Mouse (Mus musculus) mesoderm, embryonic 11.5 days (tissue): Measurements from ENCODE around the gene Mfsd12.

Experiments used
- DNase-seq: peaks from one replicate; pipeline ENCODE4 v3.0.0-alpha.2; 2012; ENCODE audit warnings: low read depth, low spot score

Gene Mfsd12

GRCm38 (mm10) chr10:81356991-81357844, at the start of gene Mfsd12:
TSS of gene Mfsd12 (plus strand) at chr10:81357491.
- DNase-seq = peak; percentile 90

DNA sequence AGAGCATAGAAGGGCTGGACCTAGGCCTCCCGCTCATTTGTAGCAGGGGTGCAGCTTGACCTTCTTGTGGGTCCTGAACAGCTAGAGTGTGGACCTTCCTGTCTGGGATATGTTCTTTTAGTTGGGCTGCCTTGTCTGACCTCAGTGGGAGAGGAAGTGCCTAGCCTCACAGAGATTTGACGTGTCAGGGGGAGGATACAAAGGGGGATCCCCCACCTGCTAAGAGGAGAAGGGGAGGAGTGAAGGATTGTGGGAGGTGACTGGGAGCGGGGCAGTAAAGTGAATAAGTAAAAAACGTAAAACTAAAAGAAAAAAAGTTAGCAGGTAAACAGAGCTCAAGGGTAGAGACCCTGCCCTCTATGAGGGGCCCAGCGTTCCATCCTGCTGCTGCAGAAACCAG, 47.7 kb upstream of the Mfsd12 start:
- DNase-seq = no peak

DNA sequence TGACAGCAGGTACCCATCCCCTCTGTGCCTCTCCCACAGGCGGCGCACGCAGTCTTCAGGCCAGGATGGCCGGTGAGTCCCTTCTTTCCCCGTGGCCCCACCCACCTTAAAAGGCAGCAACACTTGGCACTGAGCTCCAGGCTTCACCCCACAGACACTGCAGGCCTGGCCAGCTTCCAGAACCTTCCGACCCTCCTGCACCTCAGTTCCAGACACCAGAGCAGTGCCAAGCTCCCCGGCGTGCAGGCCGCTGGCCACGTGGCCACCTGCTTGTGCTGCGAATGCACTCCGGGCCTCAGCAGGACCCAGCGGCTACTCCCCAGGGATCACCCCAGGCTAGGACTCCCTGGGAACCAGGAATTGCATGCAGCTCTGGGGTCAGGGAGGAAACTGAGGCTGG, 43.7 kb upstream of the Mfsd12 start:
- DNase-seq = no peak

DNA sequence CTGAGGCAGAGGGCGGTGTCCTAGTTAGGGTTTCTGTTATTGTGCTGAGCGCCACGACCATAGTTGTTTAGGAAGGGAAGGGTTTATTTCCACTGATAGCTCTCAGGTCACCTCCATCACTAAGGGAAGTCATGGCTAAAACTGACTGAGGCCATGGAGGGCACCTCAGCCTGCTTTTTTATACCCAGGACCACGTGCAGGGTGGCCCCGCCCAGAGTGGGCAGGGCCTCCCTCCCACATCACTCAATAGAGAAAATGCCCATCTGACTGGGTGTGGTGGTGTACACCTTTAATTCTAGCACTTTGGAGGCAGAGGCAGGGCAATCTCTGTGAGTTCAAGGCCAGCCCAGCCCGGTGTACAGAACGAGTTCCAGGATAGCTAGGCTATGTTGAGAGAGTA, 43.1 kb upstream of the Mfsd12 start:
- DNase-seq = no peak

GRCm38 (mm10) chr10:81315587-81315986, 41.7 kb upstream of the Mfsd12 start:
- no peak for DNase-seq

GRCm38 (mm10) chr10:81316338-81317060, 40.8 kb upstream of the Mfsd12 start:
- DNase-seq = no peak

DNA sequence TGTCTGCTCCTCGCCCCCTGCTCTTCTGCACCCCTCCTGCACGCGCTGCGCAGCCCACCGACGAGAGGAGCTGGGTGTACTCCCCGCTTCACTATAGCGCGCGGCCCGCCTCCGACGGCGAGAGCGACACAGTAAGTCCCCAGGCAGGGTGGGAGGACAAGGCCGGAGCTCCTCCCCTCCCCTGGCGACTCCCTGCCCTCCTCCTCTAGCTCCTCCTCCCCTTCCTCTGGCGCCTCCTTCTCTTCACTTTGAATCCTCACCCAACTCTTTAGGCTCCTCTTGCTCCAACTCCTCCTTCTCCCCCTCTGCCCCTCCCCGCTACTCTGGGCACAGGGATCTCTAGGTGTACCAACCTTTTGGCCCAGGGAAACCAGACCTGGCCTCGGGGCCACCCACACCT, 40.0 kb upstream of the Mfsd12 start:
- peak; percentile 40 for DNase-seq

GRCm38 (mm10) chr10:81318589-81319329, 38.5 kb upstream of the Mfsd12 start:
- no peak for DNase-seq

- DNase-seq = no peak
Observed at GRCm38 (mm10) chr10:81319330-81319699, 38.0 kb upstream of the Mfsd12 start.

DNA sequence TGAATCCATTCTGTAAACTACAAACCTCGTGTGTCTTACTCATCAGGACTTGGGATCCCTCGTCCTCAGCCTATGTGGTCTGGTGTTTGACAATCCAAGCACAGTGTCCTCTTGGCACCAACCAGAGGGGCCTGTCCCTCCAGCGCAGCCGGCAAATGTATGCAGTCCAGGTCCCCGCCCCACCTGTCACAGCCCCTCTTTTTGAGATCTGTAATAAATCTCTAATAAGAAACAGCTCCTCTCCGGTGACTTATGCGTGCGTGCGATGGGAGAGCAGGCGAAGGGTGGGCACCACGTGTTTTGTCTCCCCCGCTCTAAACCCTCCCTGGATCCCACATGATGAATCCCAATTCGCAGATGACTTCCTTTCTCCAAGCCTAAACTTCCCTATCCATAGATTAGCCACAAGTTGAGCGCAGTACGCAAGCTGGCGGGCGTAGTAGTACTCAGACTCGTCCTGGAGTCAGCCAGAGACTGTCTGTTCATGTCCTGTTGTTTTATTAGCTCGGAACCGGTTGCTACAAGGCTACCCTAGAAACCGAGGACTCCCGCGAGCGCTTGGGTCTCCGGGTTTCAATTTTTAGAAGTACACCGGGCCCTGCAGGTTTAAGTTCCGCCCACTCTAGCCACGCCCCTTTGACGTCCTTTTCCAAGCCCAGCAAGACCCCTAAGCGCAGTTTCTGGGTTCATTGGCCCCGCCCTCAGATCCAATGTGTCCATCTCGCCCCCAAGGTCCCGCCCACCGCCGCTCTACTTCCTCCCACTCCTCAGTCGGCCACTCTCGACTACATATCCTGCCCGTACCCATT, 37.3 kb upstream of the Mfsd12 start:
- DNase-seq = peak; percentile 98

DNA sequence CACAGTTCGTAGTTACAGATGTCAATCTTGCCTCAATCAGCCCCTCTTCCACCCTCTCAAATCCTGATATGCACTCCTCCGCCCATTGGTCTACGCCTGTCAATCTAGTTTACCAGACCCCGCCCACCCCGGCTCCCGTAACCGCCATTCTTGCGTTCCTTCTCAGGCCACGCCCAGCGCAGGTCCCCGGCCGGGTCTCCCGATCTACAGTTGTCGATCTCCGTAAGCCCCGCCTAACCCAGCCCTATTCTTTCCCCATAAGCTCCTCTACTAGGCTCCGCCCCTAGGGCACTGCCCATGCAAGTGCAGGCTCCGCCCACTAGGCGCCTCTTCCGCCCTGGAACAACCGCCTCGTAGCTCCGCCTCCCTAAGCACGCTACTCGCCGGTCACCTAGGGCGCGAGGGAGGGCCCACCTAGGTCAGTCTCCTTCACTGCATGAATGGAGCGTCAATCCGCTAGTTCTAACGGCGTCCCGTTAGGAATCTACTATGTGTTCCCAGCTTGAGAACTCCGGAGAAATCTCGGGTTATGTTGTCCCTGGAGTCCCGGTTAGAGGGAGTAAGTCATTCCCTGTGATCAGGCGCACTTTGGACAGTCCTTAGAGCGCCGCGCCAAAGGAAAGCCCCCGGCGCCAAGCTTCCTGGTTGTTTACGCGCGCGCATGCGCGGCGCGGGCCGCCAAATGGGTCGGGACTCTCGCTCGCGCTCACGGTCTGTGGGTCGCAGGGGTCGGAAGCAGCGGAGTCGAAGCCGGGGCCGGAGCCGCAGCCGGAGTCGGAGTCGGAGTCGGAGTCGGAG, 36.5 kb upstream of the Mfsd12 start, which contains the start of gene Cactin:
TSS of gene Cactin (plus strand) at position 554 of the 798 bp plus-strand sequence.
- peak; percentile 100 for DNase-seq

- no peak for DNase-seq
Observed at GRCm38 (mm10) chr10:81321436-81321835, 35.9 kb upstream of the Mfsd12 start.

GRCm38 (mm10) chr10:81322444-81322843, 34.8 kb upstream of the Mfsd12 start:
- DNase-seq = no peak

- DNase-seq = no peak
Observed at GRCm38 (mm10) chr10:81323141-81323775, 34.0 kb upstream of the Mfsd12 start.

DNA sequence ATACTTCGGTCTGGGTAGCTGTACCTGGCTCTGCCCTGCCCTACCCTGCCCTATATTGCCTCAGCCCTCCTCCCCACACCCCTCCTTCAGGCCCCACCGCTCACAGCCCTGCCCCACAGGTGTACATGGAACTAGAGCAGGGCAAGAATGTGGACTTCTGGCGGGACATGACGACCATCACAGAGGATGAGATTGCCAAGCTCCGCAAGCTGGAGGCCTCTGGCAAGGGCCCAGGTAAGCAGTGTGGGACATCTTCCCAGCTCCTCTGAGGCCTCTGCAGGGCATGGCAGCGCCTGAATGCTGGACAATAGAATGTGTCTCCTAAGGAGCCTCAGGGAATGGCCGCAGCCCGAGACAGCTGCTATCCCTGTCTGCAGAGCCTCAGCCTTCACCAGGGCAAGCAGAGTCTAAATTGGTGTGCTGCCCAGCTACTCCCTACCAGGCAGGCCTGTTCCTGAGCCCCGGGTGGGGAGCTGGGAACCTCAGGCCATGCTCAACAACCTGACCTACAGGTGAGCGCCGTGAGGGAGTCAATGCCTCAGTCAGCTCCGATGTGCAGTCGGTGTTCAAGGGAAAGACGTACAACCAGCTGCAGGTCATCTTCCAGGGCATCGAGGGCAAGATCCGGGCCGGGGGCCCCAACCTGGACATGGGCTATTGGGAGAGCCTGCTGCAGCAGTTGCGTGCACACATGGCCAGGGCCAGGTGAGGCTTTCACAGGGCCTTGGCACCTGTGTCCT, 33.3 kb upstream of the Mfsd12 start:
- DNase-seq = no peak

DNA sequence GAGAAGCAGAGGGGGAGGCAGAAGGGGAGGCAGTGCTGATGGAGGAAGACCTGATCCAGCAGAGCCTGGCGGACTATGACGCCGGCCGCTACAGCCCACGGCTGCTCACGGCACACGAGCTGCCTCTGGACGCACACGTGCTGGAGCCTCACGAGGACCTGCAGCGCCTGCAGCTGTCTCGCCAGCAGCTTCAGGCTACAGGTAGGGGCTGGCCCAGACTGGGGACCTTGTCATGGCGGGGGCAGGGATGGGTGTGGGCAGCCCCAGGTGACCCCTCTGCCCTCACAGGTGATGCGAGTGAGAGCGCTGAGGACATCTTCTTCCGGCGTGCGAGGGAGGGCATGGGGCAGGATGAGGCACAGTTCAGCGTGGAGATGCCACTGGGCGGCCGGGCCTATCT, 32.1 kb upstream of the Mfsd12 start:
- no peak for DNase-seq

DNA sequence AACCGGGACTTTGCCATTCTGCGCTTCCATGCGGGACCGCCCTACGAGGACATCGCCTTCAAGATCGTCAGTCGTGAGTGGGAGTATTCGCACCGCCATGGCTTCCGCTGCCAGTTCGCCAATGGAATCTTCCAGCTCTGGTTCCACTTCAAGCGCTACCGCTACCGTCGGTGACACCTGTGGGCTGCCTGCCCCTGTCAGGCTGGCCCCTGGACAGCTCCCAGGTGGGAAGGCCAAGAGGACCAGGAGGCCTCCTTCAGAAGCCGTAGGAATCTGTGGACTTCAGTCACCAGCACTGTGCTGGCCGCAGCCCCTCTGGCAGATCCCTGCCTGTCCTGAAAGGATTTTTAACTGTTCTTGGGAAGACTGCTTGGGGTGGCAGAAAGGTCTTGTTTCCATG, 31.5 kb upstream of the Mfsd12 start:
- no peak for DNase-seq

- DNase-seq = no peak
Observed at GRCm38 (mm10) chr10:81326858-81327257, 30.4 kb upstream of the Mfsd12 start.

GRCm38 (mm10) chr10:81327959-81328358, 29.3 kb upstream of the Mfsd12 start:
- no peak for DNase-seq
